Mouse (Mus musculus) midbrain, postnatal 0 days (tissue): Measurements from ENCODE around the gene Lypd6. TPM values are rescaled to one million over a fixed set of nuclear protein-coding genes. Genes with fewer than 3 reads are reported as not detected.
A peak's percentile ranks its signal among the peaks of the same experiment; 100 is the strongest.

Experiments
- ATAC-seq: fragments of 200-750 bp; cut with Nextera tagmentation; 2 replicates; pipeline ENCODE4 v1.8.0; 2017; ENCODE audit warnings: moderate number of reproducible peaks, mild to moderate bottlenecking, moderate TSS enrichment, moderate library complexity; ENCODE audit not compliant: low FRiP score
- DNase-seq: peaks from one replicate; pipeline ENCODE4 v3.0.0-alpha.2; 2015; ENCODE audit warnings: low spot score
- H3K27ac ChIP-seq: fragments of 300-500 bp; sonication (generic); 2 replicates; pipeline ENCODE4 v1.5.1; 2014; ENCODE audit warnings: low read depth, mild to moderate bottlenecking, low read length, mixed read lengths
- H3K27me3 ChIP-seq: fragments of 300-500 bp; sonication (generic); 2 replicates; pipeline ENCODE4 v1.6.1; 2014; ENCODE audit warnings: low read length, control low read depth, mixed read lengths; ENCODE audit not compliant: insufficient read depth
- H3K36me3 ChIP-seq: fragments of 300-500 bp; sonication (generic); 2 replicates; pipeline ENCODE4 v1.6.1; 2014; ENCODE audit warnings: low read length, control low read depth, mixed read lengths; ENCODE audit not compliant: insufficient read depth
- H3K4me1 ChIP-seq: fragments of 300-500 bp; sonication (generic); 2 replicates; pipeline ENCODE4 v1.6.1; 2014; ENCODE audit warnings: mild to moderate bottlenecking, control low read depth, antibody characterized with exemption, low read length, mixed read lengths; ENCODE audit not compliant: insufficient read depth
- H3K4me2 ChIP-seq: fragments of 300-500 bp; sonication (generic); 2 replicates; pipeline ENCODE4 v1.6.1; 2014; ENCODE audit warnings: low read depth, mild to moderate bottlenecking, low read length, mixed read lengths; ENCODE audit not compliant: poor library complexity, severe bottlenecking
- H3K4me3 ChIP-seq: fragments of 300-500 bp; sonication (generic); 2 replicates; pipeline ENCODE4 v1.5.1; 2014; ENCODE audit warnings: low read depth, mild to moderate bottlenecking, low read length, moderate library complexity
- H3K9ac ChIP-seq: fragments of 300-500 bp; sonication (generic); replicated peaks from 2 replicates; pipeline ENCODE4 v1.6.1; 2014; ENCODE audit warnings: mild to moderate bottlenecking, low read length, moderate library complexity, mixed read lengths; ENCODE audit not compliant: poor library complexity, severe bottlenecking
- H3K9me3 ChIP-seq: fragments of 300-500 bp; sonication (generic); 2 replicates; pipeline ENCODE4 v1.6.1; 2016; ENCODE audit warnings: low read length, control low read depth
- CTCF ChIP-seq: IDR thresholded peaks from 2 replicates; pipeline ENCODE4 v1.5.1; 2016; ENCODE audit warnings: antibody characterized with exemption, mild to moderate bottlenecking
- WGBS: fragments of 180-500 bp; shearing (Covaris S2); extraction: QIAGEN DNeasy Blood & Tissue Kit; methylation state at CpG from one replicate; pipeline ENCODE4 v1.1.7; 2014; 5-methylcytosine and 5-hydroxymethylcytosine counted together
- polyA plus RNA-seq: library from polyadenylated mRNA; unstranded; fragments of >200 nt; fragmentation: Nextera tagmentation; extraction: Ambion mirVana; gene quantifications from 2 replicates; pipeline ENCODE4 v1.2.1, GENCODE M21; 2015
- total RNA-seq: library from RNA; depleted of rRNA; stranded (reverse); fragments of >200 nt; gene quantifications from 2 replicates; pipeline ENCODE4 v1.2.3, GENCODE M21; 2014

Gene Lypd6
- total and polyA plus RNA-seq, 2 experiments from 2014 or later = 20.4 to 29.5 TPM

- WGBS = 76% methylated on average over 6 of the region's 6 CpGs
- Histone ChIP-seq H3K27ac (no peak overlapping the region), H3K4me2 (no peak overlapping the region), H3K27me3 (no peaks in the 10 kb centered on the region), H3K36me3 (no peaks in the 10 kb centered on the region), H3K4me3 (no peak overlapping the region), H3K9me3 (no peaks in the 10 kb centered on the region), H3K9ac (no peak overlapping the region), H3K4me1 (no peaks in the 10 kb centered on the region)
- no peak for ATAC-seq
- no peak for TF ChIP-seq CTCF
- DNase-seq = no peak
These were observed 83.3 kb downstream of the Lypd6 start for GRCm38 (mm10) chr2:50149257-50150202.

GRCm38 (mm10) chr2:50150203-50150590 is 84.0 kb downstream of the Lypd6 start:
- no peaks in the 10 kb centered on the region for H3K27me3 ChIP-seq
- H3K4me1 ChIP-seq = no peaks in the 10 kb centered on the region
- ATAC-seq (no peak; the same call in 1 of the 2 replicates), DNase-seq (peak; percentile 17)
- no peaks in the 10 kb centered on the region for H3K9me3 ChIP-seq
- WGBS = 82% methylated on average over 7 of the region's 7 CpGs
- H3K4me3 ChIP-seq = no peak overlapping the region
- H3K36me3 ChIP-seq = no peaks in the 10 kb centered on the region
- no peak overlapping the region for H3K4me2 ChIP-seq
- TF ChIP-seq CTCF = no peak
- H3K9ac ChIP-seq = no peak overlapping the region
- no peak overlapping the region for H3K27ac ChIP-seq

GRCm38 (mm10) chr2:50150816-50151215 is 84.6 kb downstream of the Lypd6 start:
- DNase-seq (no peak), ATAC-seq (no peak)
- TF ChIP-seq CTCF = no peak
- Histone ChIP-seq H3K9ac (no peak overlapping the region), H3K9me3 (no peaks in the 10 kb centered on the region), H3K4me3 (no peak overlapping the region), H3K27ac (no peak overlapping the region), H3K27me3 (no peaks in the 10 kb centered on the region), H3K4me1 (no peaks in the 10 kb centered on the region), H3K36me3 (no peaks in the 10 kb centered on the region), H3K4me2 (no peak overlapping the region)
- WGBS = 88% methylated on average over 5 of the region's 5 CpGs

- ATAC-seq = no peak
- Histone ChIP-seq H3K4me1 (no peaks in the 10 kb centered on the region), H3K36me3 (no peaks in the 10 kb centered on the region), H3K27me3 (no peaks in the 10 kb centered on the region), H3K9me3 (no peaks in the 10 kb centered on the region), H3K27ac (no peak overlapping the region), H3K4me2 (no peak overlapping the region), H3K9ac (no peak overlapping the region), H3K4me3 (no peak overlapping the region)
- 77% methylated on average over 2 of the region's 2 CpGs for WGBS
- DNase-seq = no peak
- TF ChIP-seq CTCF = no peak
These were observed 85.2 kb downstream of the Lypd6 start for GRCm38 (mm10) chr2:50151401-50151800.

- H3K4me3 ChIP-seq = no peak overlapping the region
- no peaks in the 10 kb centered on the region for H3K9me3 ChIP-seq
- 91% methylated on average over 3 of the region's 3 CpGs for WGBS
- H3K4me2 ChIP-seq = no peak overlapping the region
- H3K27me3 ChIP-seq = no peaks in the 10 kb centered on the region
- H3K9ac ChIP-seq = no peak overlapping the region
- no peaks in the 10 kb centered on the region for H3K36me3 ChIP-seq
- no peaks in the 10 kb centered on the region for H3K4me1 ChIP-seq
- DNase-seq = no peak
- TF ChIP-seq CTCF = no peak
- ATAC-seq = no peak
- no peak overlapping the region for H3K27ac ChIP-seq
These were observed 85.7 kb downstream of the Lypd6 start for GRCm38 (mm10) chr2:50151879-50152278.

- no peaks in the 10 kb centered on the region for H3K9me3 ChIP-seq
- 94% methylated on average over 10 of the region's 10 CpGs for WGBS
- no peak for TF ChIP-seq CTCF
- no peak overlapping the region for H3K27ac ChIP-seq
- no peaks in the 10 kb centered on the region for H3K36me3 ChIP-seq
- ATAC-seq (no peak), DNase-seq (no peak)
- no peak overlapping the region for H3K4me2 ChIP-seq
- no peak overlapping the region for H3K4me3 ChIP-seq
- no peaks in the 10 kb centered on the region for H3K27me3 ChIP-seq
- no peak overlapping the region for H3K9ac ChIP-seq
- H3K4me1 ChIP-seq = no peaks in the 10 kb centered on the region
These were observed 89.8 kb downstream of the Lypd6 start for GRCm38 (mm10) chr2:50156009-50156408.
